Mouse (Mus musculus): ENCODE measurements around the gene Smpd1.

Smpd1 gene

GRCm38 (mm10) chr7:105559016-105559415 is 4.9 kb downstream of the Smpd1 start:
- in situ Hi-C loops (cut with MboI, MseI): no loop called here

- in situ Hi-C loops (cut with MboI, MseI): no loop called here
These were observed 8.2 kb downstream of the Smpd1 start for GRCm38 (mm10) chr7:105562317-105562716.

- in situ Hi-C loops (cut with MboI, MseI): no loop called here
These were observed 9.2 kb downstream of the Smpd1 start for GRCm38 (mm10) chr7:105563367-105563766.

DNA sequence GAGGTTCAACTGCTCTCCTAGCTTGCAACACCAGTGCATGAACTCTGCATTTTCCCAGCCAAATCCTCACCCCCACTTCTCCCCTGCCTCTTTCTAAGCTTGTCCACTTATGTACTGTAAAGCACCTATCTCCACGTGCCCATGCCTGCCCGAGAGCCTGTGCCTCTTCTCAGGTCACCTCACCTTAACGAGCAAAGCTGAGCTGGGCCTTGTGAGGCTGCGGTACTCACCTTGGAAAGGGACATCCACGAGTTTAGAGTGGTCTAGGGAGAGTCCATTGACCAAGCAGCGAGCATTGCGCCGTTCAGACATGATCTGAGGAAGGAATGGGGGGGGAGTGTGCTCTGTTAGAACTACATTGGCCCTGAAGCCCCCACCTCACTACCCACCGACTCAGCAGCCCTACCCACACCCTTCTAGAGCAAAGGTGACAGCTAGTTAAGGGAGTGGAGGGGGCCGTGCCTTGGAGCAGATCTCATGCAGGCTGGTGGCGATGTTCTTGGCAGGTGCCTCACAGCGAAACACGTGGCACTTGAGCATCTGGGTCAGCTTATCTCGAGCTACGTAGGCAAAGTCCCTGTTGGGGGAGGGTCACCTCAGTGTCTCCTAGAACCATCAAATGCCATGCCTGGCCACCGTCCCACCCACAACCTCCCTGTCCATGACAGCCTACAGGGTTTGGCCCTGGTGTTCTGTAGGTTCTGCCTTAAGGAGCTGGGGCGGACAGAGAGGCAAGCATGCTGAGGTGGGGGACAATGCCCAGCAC is 11.1 kb downstream of the Smpd1 start:
- in situ Hi-C loops (cut with MboI, MseI): no loop called here

DNA sequence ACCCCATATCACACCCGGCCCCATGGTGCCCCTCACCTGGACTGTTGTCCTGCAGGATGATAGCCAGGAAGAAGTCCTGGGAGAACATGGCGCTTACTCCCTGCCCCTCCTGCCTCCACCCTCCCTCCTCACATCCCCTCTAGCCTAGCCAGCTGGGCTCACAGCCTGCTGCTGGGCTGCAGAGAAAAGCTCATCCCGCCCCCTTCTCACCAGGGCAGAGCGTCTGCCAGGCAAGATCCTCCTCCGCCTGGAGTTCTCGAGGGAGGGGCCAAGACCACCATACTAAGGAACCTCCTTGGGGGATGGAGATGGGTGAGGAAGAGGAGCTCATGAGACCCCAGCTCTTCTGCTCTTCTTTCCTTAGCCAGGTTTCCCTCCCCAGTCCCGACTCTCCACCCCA is 14.4 kb downstream of the Smpd1 start:
- in situ Hi-C loops (cut with MboI, MseI): no loop called here

DNA sequence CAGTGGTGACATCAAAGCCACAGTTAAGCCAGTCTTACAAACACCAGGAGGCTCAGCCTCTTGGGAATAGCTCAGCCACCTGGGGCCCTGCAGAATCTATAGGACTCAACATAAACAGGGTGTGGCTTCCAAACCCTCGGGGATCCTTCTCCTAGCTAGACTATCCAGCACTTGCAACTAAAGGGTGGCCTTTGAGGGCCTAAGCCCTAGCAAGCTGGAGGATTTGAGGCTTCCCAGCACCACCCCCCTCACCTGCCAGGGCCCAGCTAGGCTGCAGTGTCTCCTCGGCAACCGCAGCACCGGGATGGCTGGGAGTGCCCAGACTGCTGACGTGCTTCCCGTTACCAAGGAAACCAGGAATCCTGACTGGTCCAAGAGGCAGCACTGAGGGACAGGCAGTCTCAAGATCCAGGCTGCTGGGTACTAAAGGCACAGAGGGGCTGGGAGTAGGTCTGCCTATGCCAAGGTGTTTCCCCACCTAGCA is 14.9 kb downstream of the Smpd1 start:
- in situ Hi-C loops (cut with MboI, MseI): no loop called here

GRCm38 (mm10) chr7:105569512-105570496 is 15.6 kb downstream of the Smpd1 start:
- in situ Hi-C loops (cut with MboI, MseI): no loop called here

DNA sequence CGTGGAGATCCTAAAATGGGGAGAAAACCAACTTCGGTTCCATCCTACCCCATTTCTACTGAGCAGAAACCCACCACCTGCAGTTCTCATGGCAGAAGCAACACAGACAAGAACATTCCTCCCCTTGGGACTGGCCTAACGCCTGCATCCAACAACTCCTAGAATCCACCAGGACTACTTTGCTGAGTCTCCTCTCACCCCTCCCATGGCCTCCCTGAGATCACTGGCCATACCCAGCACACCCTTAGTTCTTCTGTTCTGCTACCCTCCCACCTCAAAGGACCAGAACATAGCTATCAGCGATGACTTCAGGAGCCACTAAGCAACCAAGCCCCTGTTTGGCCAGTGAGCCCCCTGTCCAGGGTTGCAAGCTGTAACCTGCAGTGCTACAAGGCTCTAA is 16.6 kb downstream of the Smpd1 start:
- in situ Hi-C loops (cut with MboI, MseI): no loop called here

- in situ Hi-C loops (cut with MboI, MseI): no loop called here
These were observed 18.8 kb downstream of the Smpd1 start for GRCm38 (mm10) chr7:105572949-105573348.

DNA sequence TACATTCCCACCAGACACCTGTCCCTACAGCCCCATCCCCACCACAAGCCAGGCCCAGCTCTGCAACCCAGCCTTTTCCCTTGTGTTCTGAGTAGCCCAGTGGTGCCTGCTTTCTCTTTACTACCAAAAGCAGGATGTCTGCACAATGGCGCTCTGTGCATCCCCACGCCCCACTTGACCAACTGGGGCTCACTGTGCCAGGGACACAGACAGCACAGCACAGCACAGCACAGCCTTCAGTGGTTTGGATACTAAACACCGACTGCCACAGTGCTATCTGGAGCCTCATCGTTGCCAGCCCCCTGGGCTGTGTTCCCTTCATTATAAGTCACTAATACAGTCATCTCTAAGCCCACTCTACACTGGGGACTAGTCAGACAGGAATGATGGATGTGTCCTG is 20.4 kb downstream of the Smpd1 start:
- in situ Hi-C loops (cut with MboI, MseI): no loop called here

DNA sequence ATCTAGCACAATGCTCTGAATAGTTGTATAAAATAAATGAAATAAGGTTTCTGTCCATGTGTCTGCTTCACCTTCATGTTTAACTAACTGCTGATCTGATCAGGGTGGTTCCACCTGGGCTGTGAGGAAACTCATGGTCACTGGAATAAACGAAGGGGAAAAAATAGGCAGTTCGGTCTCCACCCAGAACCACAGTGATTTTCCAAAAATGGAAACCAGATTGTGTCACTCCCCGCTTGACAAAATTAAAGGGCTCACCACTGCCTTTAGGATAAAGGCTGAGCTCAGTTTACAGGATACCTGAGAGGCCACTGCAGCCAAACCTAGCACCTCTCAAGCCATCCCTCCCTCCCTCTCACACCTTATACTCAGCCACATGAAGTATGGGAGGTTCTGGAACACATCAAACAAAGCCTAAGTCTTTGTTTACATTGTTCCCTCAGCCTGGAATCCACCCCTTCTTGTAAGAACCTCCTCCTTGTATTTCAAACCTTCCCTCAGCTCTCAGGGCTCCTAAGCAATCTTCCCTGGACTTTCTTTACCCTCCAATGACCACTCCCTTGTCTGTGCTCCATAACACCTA is 22.1 kb downstream of the Smpd1 start:
- in situ Hi-C loops (cut with MboI, MseI): loop anchor here (5.0 kb wide), 1 partner anchor 51 kb away; no protein-coding TSS in a partner anchor

GRCm38 (mm10) chr7:105577377-105577871 is 23.3 kb downstream of the Smpd1 start:
- in situ Hi-C loops (cut with MboI, MseI): loop anchor here (5.0 kb wide), 1 partner anchor 50 kb away; no protein-coding TSS in a partner anchor

- in situ Hi-C loops (cut with MboI, MseI): loop anchor here (5.0 kb wide), 1 partner anchor 49 kb away; no protein-coding TSS in a partner anchor
These were observed 24.3 kb downstream of the Smpd1 start for GRCm38 (mm10) chr7:105578481-105578880.

DNA sequence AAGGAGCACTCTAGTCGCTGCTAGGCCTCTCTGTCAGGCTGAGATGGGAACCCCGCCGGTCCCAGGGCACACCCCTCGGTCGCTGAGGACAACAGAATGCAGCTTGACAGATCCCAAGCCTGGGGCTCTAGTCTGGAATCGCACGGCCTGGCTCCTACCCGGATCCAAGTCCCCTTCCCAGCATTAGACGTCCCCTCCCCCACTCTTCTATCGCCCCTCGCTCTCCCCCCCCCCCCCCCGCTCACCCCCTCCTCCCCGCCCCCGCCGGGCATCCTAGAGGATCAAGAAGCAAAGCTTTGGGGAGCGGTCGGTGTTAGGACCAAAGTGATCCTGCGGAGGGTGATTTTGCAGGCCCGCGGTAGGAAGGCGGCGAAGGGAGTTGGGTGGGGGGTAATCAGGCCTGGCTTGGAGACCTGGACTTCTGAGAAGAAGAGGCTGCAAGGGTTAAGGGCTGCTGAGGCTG is 26.5 kb downstream of the Smpd1 start:
- in situ Hi-C loops (cut with MboI, MseI): no loop called here

- in situ Hi-C loops (cut with MboI, MseI): no loop called here
These were observed 27.0 kb downstream of the Smpd1 start, which contains the start of gene Apbb1 for GRCm38 (mm10) chr7:105581094-105581703. Gene Apbb1 (minus strand): TSS chr7:105581653.

DNA sequence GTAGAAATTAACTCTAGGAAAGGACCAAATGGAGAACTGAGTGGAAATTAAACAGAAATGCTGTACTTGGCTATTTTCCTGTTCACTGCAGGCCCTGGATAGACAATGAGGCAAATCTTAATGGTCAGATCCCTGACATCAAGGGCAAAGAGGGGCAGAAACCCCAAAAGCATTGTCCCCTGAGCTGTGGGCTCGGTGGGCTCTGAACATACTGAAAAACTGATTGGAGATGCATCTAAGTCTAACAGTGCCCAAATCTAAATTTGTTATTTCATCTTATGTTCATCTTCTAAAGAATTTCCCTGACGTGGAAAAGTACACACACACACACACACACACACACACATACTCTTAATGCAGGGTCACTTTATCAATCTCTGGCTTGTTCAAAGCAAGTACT is 27.8 kb downstream of the Smpd1 start:
- in situ Hi-C loops (cut with MboI, MseI): no loop called here

GRCm38 (mm10) chr7:105588325-105588912 is 34.3 kb downstream of the Smpd1 start:
- in situ Hi-C loops (cut with MboI, MseI): no loop called here

DNA sequence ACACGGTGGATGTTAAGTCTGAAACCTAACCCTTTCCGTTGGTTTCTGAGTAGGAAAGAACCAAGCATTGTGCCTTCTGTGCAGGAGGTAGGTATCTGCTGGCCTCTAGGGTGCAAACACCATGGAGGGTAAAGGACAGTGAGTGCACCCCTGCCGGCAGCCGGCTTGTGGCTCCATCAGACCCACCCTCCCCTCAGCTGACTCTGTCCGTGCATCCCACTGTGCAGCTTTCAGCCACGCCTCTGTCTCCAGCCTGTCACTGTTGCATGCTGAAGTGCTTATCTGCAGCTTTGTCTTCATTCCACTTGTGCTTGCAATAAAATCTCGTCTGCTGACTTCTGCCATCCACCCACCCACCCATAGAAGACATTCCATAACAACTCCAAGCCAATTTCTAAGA is 35.9 kb downstream of the Smpd1 start:
- in situ Hi-C loops (cut with MboI, MseI): no loop called here

GRCm38 (mm10) chr7:105602860-105603623 is 48.9 kb downstream of the Smpd1 start:
- in situ Hi-C loops (cut with MboI, MseI): no loop called here

Measured in T-helper 1 cell (primary cell).